Mouse (Mus musculus) embryonic facial prominence, embryonic 11.5 days (tissue): ENCODE measurements at regions not wholly inside any gene's neighbourhood (a gene's known extent, or its start where the extent isn't known, plus 50 kb on each side); places are given as distances from the start of the nearest gene placed in this dataset.
"Not testable (repeated sequence)": the region's sequence is repeated elsewhere in the genome, so short reads cannot be mapped to it uniquely, and the experiment has no call there.

Source experiments
- ATAC-seq: fragments of 200-750 bp; cut with Nextera tagmentation; replicated peaks from 2 replicates; pipeline ENCODE4 v1.8.0; 2017; ENCODE audit warnings: low read depth; ENCODE audit not compliant: insufficient number of reproducible peaks, low FRiP score, low TSS enrichment
- DNase-seq: peaks from one replicate; pipeline ENCODE4 v3.0.0-alpha.2; 2015; ENCODE audit warnings: low spot score
- H3K27ac ChIP-seq: fragments of 300-500 bp; sonication (generic); replicated peaks from 2 replicates; pipeline ENCODE4 v1.5.1; 2014; ENCODE audit warnings: mild to moderate bottlenecking, low read depth, low read length, control low read depth
- H3K27me3 ChIP-seq: fragments of 300-500 bp; sonication (generic); 2 replicates; pipeline ENCODE4 v1.6.1; 2014; ENCODE audit warnings: mild to moderate bottlenecking, low read length, moderate library complexity, mixed read lengths; ENCODE audit not compliant: control insufficient read depth, insufficient read depth
- H3K36me3 ChIP-seq: fragments of 300-500 bp; sonication (generic); replicated peaks from 2 replicates; pipeline ENCODE4 v1.6.1; 2014; ENCODE audit warnings: low read depth, mild to moderate bottlenecking, low read length, moderate library complexity, mixed read lengths; ENCODE audit not compliant: control insufficient read depth, insufficient read depth
- H3K4me1 ChIP-seq: fragments of 300-500 bp; sonication (generic); 2 replicates; pipeline ENCODE4 v1.6.1; 2014; ENCODE audit warnings: low read length, mixed read lengths; ENCODE audit not compliant: control insufficient read depth, insufficient read depth
- H3K4me2 ChIP-seq: fragments of 300-500 bp; sonication (generic); 2 replicates; pipeline ENCODE4 v1.6.1; 2014; ENCODE audit warnings: low read depth, mild to moderate bottlenecking, control low read depth, low read length, moderate library complexity
- H3K4me3 ChIP-seq: fragments of 300-500 bp; sonication (generic); 2 replicates; pipeline ENCODE4 v1.5.1; 2014; ENCODE audit warnings: low read depth, low read length, control low read depth
- H3K9ac ChIP-seq: fragments of 300-500 bp; sonication (generic); replicated peaks from 2 replicates; pipeline ENCODE4 v1.6.1; 2014; ENCODE audit warnings: mild to moderate bottlenecking, control low read depth, low read length
- H3K9me3 ChIP-seq: fragments of 300-500 bp; sonication (generic); replicated peaks from 2 replicates; pipeline ENCODE4 v1.6.1; 2016; ENCODE audit warnings: mild to moderate bottlenecking, low read length, inconsistent platforms, mixed read lengths; ENCODE audit not compliant: control insufficient read depth
- WGBS: fragments of 180-500 bp; shearing (Covaris S2); extraction: QIAGEN DNeasy Blood & Tissue Kit; methylation state at CpG from one replicate; pipeline ENCODE4 v1.1.7; 2014; 5-methylcytosine and 5-hydroxymethylcytosine counted together

DNA sequence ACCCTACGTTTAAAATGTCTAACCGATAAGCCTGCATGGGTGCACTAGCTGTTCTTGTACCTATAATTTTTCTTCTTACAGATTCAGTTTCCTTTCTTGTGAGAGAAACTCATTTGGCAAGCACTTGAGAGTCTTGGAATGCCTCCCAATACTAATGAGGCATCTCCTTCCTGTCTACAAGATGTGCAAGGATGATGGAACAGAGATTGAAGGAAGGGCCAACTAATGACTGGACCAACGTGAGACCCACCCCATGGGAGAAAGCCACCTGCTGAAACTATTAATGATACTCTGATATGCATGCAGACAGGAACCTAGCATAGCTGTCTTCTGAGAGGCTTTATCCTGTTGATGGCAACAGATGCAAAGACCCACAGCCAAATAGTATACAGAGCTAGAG, 179.9 kb upstream of the Slitrk6 start:
- Histone ChIP-seq H3K4me3 (no peak overlapping the region), H3K9me3 (no peaks in the 10 kb centered on the region), H3K27me3 (no peaks in the 10 kb centered on the region), H3K9ac (no peak overlapping the region), H3K4me2 (no peak overlapping the region), H3K4me1 (no peaks in the 10 kb centered on the region), H3K36me3 (no peaks in the 10 kb centered on the region), H3K27ac (no peak overlapping the region)
- 86% methylated on average over 3 of the region's 3 CpGs for WGBS
- DNase-seq (no peak), ATAC-seq (no peak)

DNA sequence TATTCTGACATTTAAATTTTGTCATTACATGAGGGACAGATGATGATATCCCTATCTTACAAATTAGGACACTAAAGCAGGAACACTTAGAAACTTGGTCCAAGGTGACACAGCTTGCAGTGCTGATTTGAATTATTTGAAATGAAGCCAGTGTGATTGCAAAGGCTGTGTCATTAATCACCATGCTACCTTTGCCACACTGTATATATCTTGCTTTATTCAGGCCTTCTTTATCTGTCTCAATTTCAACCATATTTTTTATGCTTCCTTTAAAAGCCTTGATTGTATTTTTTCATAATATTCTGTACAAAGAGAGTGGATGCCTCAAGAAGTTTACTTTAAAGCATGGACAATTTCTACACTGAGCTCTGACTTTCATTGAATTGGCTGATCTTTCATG, 167.0 kb upstream of the Slitrk6 start:
- Histone ChIP-seq H3K4me1 (no peaks in the 10 kb centered on the region), H3K27me3 (no peaks in the 10 kb centered on the region), H3K9ac (no peak overlapping the region), H3K4me2 (no peak overlapping the region), H3K27ac (no peak overlapping the region), H3K36me3 (no peaks in the 10 kb centered on the region), H3K4me3 (no peak overlapping the region), H3K9me3 (no peaks in the 10 kb centered on the region)
- ATAC-seq (no peak), DNase-seq (no peak)

DNA sequence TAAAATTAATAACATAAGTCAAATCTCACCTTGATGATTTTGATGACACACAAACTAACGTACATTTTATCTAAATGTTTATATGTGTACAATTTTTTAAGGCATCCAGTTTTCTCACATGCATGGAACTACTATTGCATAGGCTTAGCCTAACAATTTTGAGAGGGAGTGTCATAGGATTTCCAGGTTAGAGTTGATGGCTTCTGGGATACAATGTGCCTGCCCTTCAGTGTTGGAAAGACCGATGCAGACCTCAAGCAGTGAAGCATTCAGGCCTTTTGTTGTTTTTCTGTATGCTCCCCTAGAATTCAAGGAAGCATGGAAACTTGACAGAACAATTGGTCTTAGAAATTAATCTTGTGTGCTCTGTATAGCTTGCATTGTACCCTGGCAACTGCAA, 158.4 kb upstream of the Slitrk6 start:
- Histone ChIP-seq H3K36me3 (no peaks in the 10 kb centered on the region), H3K9me3 (no peaks in the 10 kb centered on the region), H3K27me3 (no peaks in the 10 kb centered on the region), H3K4me2 (no peak overlapping the region), H3K4me3 (no peak overlapping the region), H3K4me1 (no peaks in the 10 kb centered on the region), H3K27ac (no peak overlapping the region), H3K9ac (no peak overlapping the region)
- WGBS = 85% methylated on average over 2 of the region's 2 CpGs
- no peak for DNase-seq
- no peak for ATAC-seq

DNA sequence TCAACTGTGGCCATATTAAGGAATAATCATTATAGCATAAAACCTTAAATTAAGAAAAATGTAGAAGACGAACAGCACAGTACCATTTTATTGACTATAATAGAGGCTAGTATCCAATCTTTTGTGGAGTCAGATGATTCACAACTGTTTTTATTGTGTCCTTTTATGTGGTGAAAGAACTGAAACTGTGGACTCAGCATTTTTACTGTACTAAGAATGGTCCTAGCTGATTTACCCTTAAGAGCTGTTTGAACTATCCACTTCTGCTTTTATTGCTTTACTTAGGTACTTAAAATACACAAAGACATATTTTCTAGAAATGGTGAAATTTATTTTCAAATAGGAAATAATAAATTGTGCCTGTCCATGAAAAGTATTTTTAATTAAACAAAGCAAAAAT, 137.9 kb upstream of the Slitrk6 start:
- no peak overlapping the region for H3K27ac ChIP-seq
- WGBS = 87% methylated on average over 1 of the region's 1 CpGs
- DNase-seq = no peak
- no peaks in the 10 kb centered on the region for H3K36me3 ChIP-seq
- ATAC-seq = no peak
- no peak overlapping the region for H3K4me3 ChIP-seq
- no peaks in the 10 kb centered on the region for H3K9me3 ChIP-seq
- H3K27me3 ChIP-seq = no peaks in the 10 kb centered on the region
- H3K4me1 ChIP-seq = no peaks in the 10 kb centered on the region
- no peak overlapping the region for H3K4me2 ChIP-seq
- no peak overlapping the region for H3K9ac ChIP-seq

DNA sequence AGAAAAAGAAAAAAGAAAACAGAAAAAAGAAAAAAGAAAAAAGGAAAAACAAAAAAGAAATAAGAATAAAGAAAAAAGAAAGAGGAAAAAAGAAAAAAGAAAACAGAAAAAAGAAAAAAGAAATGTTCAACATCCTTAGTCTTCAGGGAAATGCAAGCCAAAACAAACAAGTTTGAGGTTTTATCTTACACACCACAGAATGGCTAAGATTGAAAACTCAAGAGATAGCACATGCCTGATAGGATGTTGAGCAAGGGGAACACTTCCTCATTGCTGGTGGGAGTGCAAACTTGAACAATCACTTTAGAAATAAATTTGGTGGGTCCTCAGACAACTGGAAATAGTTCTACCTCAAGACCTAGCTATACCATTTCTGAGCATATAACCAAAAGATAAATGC, 116.4 kb upstream of the Slitrk6 start:
- Histone ChIP-seq H3K9me3 (no peaks in the 10 kb centered on the region), H3K4me2 (no peak overlapping the region), H3K4me3 (no peak overlapping the region), H3K27ac (no peak overlapping the region), H3K36me3 (no peaks in the 10 kb centered on the region), H3K27me3 (no peaks in the 10 kb centered on the region), H3K9ac (no peak overlapping the region), H3K4me1 (no peaks in the 10 kb centered on the region)
- no peak for ATAC-seq
- DNase-seq = no peak

DNA sequence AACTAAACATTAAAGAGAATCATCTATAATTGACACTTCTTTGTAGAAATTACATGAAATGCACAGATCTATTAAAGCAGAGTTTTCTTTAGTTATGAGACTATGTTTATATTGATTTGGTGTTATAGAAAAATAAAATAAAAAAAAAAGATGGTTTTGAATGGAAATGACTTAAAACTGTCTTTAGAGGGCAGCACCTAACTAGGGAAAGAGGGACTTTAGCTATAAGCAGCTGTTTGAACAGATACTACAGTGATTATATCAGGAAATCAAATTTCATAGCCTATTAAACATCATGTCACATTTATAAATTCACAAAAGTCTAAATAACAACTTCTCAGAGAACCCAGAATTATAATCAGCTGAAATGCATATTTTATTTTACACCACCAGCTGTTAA, 69.7 kb upstream of the Slitrk6 start:
- H3K36me3 ChIP-seq = no peaks in the 10 kb centered on the region
- no peak overlapping the region for H3K9ac ChIP-seq
- no peaks in the 10 kb centered on the region for H3K27me3 ChIP-seq
- no peak overlapping the region for H3K4me2 ChIP-seq
- ATAC-seq = no peak
- H3K9me3 ChIP-seq = no peaks in the 10 kb centered on the region
- peak; percentile 29 for DNase-seq
- H3K4me1 ChIP-seq = no peaks in the 10 kb centered on the region
- no peak overlapping the region for H3K27ac ChIP-seq
- no peak overlapping the region for H3K4me3 ChIP-seq

DNA sequence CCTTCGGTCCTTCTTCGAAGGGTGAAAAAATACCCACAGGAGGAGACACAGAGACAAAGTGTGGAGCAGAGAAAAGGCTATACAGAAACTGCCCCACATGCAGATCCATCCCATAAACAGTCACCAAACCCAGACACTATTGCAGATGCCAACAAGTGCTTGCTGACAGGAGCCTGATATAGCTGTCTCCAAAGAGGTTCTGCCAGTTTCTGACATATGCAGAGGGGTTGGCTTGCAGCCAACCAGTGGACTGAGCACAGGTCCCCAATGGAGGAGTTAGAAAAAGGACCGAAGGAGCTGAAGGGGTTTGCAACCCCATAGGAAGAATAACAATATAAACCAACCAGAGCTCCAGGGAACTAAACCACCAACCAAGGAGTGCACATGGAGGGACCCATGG, 67.2 kb upstream of the Slitrk6 start:
- not testable (repeated sequence) for H3K27ac ChIP-seq, H3K4me2 ChIP-seq, ATAC-seq, H3K27me3 ChIP-seq, DNase-seq, H3K4me3 ChIP-seq, H3K4me1 ChIP-seq, H3K36me3 ChIP-seq, H3K9me3 ChIP-seq, H3K9ac ChIP-seq
- WGBS = 86% methylated on average over 3 of the region's 3 CpGs
